Mouse (Mus musculus): Measurements from ENCODE around the gene Hmgxb4.

Hmgxb4 gene

DNA sequence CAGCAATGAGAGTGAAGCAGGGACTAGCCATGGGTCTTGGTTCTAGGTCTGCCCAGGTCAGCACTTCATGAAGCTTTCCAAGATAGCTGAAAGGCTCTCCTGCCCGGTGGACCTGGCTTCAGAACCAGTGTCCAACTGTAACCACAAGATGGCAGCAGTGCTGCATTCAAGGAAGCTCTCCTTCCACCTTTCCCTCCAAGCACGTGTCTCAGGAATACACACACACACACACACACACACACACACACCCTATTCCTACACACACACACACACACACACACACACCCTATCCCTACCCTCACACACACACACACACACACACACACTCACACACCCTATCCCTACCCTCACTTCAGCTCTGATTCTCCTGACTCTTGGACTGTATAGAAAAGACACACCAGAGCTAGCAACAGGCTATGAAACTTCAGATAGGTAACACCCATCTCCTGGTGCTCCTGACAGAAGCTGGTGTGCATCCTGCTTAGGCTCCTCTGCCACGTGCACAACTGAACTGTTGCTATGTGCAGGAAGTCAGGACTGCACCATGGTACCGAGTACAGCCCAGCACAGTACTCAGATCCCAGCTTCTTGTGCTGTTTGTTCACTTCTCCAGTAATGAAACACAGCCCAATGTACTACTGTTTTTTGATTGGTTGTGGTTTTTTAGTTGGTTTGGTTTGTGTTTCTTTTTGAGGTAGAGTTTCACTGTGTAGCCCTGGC lies 78.6 kb downstream of the Hmgxb4 start:
- DNase-seq (ENCODE audit: low spot score) = peak; percentile 47

DNA sequence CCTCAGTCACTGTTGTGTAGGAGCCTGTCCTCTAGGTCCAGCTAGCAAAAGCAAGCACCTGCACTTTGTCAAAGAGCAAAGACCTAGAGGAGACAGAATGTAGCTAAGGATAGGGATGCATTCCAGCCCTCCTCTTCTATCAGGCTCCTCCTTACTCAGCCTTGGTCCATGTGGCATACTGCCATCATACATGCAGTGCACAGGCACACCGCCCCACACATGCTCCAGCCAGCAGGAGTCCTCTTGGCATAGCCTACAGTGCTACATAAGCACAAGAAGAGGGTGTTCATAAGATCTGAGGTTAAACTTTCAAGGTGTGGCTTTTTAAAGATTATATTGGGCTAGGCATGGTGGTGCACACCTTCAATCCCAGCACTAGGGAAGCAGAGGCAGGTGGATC lies 81.7 kb downstream of the Hmgxb4 start:
- DNase-seq (ENCODE audit: low spot score) = no peak

- no peak for DNase-seq (ENCODE audit: low spot score)
Observed at GRCm38 (mm10) chr8:75078215-75078614, 85.1 kb downstream of the Hmgxb4 start.

GRCm38 (mm10) chr8:75078851-75079250 lies 85.7 kb downstream of the Hmgxb4 start:
- peak; percentile 58 for DNase-seq (ENCODE audit: low spot score)

Measured in ovary, adult 18-20 months (tissue).